Mouse (Mus musculus): ENCODE measurements at regions not wholly inside any gene's neighbourhood (a gene's known extent, or its start where the extent isn't known, plus 50 kb on each side); places are given as distances from the start of the nearest gene placed in this dataset.

- Histone ChIP-seq H3K4me1 (no peaks in the 10 kb centered on the region), H3K27ac (replicated peaks) (no peak overlapping the region), H3K9ac (replicated peaks) (no peak overlapping the region), H3K36me3 (no peaks in the 10 kb centered on the region), H3K9me3 (no peaks in the 10 kb centered on the region), H3K27me3 (no peaks in the 10 kb centered on the region), H3K4me3 (no peak overlapping the region), H3K4me2 (replicated peaks) (no peak overlapping the region)
- ATAC-seq (ENCODE audit: low FRiP score, low read depth), result no peak
- 78% methylated on average over 3 of the region's 3 CpGs for WGBS
Measured at GRCm38 (mm10) chr8:113191537-113191936, 443.9 kb upstream of the Mon1b start.

Data from midbrain, embryonic 12.5 days (tissue).